Mouse (Mus musculus) hindbrain, embryonic 14.5 days (tissue): Measurements from ENCODE around the gene Smarca4. TPM values are rescaled to one million over a fixed set of nuclear protein-coding genes. Genes with fewer than 3 reads are reported as not detected.

ENCODE experiments used
- ATAC-seq: fragments of 200-750 bp; cut with Nextera tagmentation; 2 replicates; pipeline ENCODE4 v1.8.0; 2017; ENCODE audit warnings: moderate number of reproducible peaks, mild to moderate bottlenecking, moderate TSS enrichment, moderate library complexity; ENCODE audit not compliant: low FRiP score
- DNase-seq: peaks from one replicate; pipeline ENCODE4 v3.0.0-alpha.2; 2015; ENCODE audit warnings: low spot score
- H3K27ac ChIP-seq: fragments of 300-500 bp; sonication (generic); 2 replicates; pipeline ENCODE4 v1.5.1; 2014; ENCODE audit warnings: mild to moderate bottlenecking, moderate library complexity
- H3K27me3 ChIP-seq: fragments of 300-500 bp; sonication (generic); 2 replicates; pipeline ENCODE4 v1.6.1; 2014; ENCODE audit warnings: mild to moderate bottlenecking, low read length, mixed read lengths; ENCODE audit not compliant: control insufficient read depth, insufficient read depth
- H3K36me3 ChIP-seq: fragments of 300-500 bp; sonication (generic); replicated peaks from 2 replicates; pipeline ENCODE4 v1.6.1; 2014; ENCODE audit not compliant: control insufficient read depth, insufficient read depth
- H3K4me1 ChIP-seq: fragments of 300-500 bp; sonication (generic); replicated peaks from 2 replicates; pipeline ENCODE4 v1.6.1; 2014; ENCODE audit warnings: antibody characterized with exemption, low read length, mixed read lengths; ENCODE audit not compliant: control insufficient read depth, insufficient read depth
- H3K4me2 ChIP-seq: fragments of 300-500 bp; sonication (generic); replicated peaks from 2 replicates; pipeline ENCODE4 v1.6.1; 2014; ENCODE audit warnings: mild to moderate bottlenecking, moderate library complexity
- H3K4me3 ChIP-seq: fragments of 300-500 bp; sonication (generic); replicated peaks from 2 replicates; pipeline ENCODE4 v1.5.1; 2014; ENCODE audit warnings: mild to moderate bottlenecking, low read length
- H3K9ac ChIP-seq: fragments of 300-500 bp; sonication (generic); 2 replicates; pipeline ENCODE4 v1.6.1; 2014
- H3K9me3 ChIP-seq: fragments of 300-500 bp; sonication (generic); 2 replicates; pipeline ENCODE4 v1.6.1; 2016; ENCODE audit warnings: low read length; ENCODE audit not compliant: control insufficient read depth
- WGBS: fragments of 180-500 bp; shearing (Covaris S2); extraction: QIAGEN DNeasy Blood & Tissue Kit; methylation state at CpG from one replicate; pipeline ENCODE4 v1.1.7; 2014; 5-methylcytosine and 5-hydroxymethylcytosine counted together
- polyA plus RNA-seq: library from polyadenylated mRNA; unstranded; fragments of >200 nt; fragmentation: Nextera tagmentation; extraction: Ambion mirVana; gene quantifications from 2 replicates; pipeline ENCODE4 v1.2.1, GENCODE M21; 2014

Gene Smarca4
- polyA plus RNA-seq, 1 experiment from 2014 or later: 138 TPM

DNA sequence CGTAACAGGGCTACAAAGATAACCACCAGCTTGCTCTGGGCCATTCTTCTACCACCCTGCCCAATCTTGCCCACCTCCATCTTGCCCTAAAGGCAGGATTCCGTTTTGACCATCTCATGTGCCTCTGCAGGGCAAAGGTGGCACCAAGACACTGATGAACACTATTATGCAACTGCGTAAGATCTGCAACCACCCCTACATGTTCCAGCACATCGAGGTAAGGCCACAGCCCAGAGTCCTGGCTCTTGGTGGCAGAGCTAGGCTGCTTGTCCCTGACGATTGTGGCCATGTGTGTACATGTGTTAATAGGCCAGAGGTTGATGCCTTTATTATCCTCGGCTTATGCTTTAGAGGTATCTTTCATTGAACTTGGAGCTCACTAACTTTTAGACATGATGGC is 54.4 kb downstream of the Smarca4 start:
- Histone ChIP-seq H3K4me1 (no peaks in the 10 kb centered on the region), H3K9ac (no peak overlapping the region), H3K9me3 (no peaks in the 10 kb centered on the region), H3K4me2 (no peak overlapping the region), H3K27ac (no peak overlapping the region), H3K36me3 (peaks cover 100% of the 10 kb centered on the region), H3K4me3 (no peak overlapping the region), H3K27me3 (no peaks in the 10 kb centered on the region)
- DNase-seq (no peak), ATAC-seq (no peak)
- 97% methylated on average over 6 of the region's 6 CpGs for WGBS

DNA sequence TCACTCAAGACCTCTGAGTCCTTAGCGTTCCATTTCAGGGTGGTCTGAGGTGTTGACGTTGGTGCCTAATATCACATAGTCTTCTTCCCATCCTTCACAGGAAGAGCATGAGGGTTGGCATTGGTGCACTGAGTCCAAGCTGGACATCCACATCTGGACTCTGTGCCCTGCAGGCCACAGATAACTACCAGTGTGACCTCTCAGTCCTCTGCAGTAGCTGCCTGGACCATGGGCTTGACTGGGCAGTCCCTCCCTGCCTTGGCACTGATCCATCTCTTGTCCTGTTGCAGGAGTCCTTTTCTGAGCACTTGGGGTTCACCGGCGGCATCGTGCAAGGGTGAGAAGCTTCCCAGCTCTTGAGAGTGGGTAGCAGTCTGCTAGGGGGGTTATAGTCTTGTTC is 55.8 kb downstream of the Smarca4 start:
- 94% methylated on average over 5 of the region's 5 CpGs for WGBS
- H3K27me3 ChIP-seq: no peaks in the 10 kb centered on the region

DNA sequence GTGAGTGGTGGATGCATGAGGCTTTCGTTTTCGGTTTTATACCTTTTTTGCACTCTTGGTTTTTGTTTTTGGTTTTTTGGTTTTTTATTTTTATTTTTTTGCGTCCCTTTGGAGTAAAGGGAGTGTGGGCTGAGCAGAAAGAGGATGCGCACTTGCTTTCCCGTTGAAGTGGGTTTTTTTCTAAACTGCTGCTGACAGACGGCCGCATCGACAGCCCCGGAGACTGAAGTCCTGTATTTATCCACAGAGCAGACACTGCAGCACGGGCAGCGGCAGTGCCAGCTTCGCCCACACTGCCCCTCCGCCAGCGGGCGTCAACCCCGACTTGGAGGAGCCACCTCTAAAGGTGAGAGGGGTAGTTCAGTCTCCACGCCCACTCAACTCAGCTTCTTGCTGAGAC is 61.7 kb downstream of the Smarca4 start:
- Histone ChIP-seq H3K9ac (no peak overlapping the region), H3K4me2 (no peak overlapping the region), H3K27ac (no peak overlapping the region), H3K4me3 (no peak overlapping the region), H3K4me1 (no peaks in the 10 kb centered on the region), H3K27me3 (no peaks in the 10 kb centered on the region), H3K9me3 (no peaks in the 10 kb centered on the region), H3K36me3 (peaks cover 93% of the 10 kb centered on the region)
- DNase-seq (no peak), ATAC-seq (no peak)
- WGBS: 98% methylated on average over 17 of the region's 17 CpGs

More for the DNA sequence above, 55.8 kb downstream of the Smarca4 start:
- Histone ChIP-seq H3K4me2 (no peak overlapping the region), H3K9me3 (no peaks in the 10 kb centered on the region), H3K36me3 (peaks cover 100% of the 10 kb centered on the region), H3K27ac (no peak overlapping the region), H3K4me3 (no peak overlapping the region), H3K4me1 (no peaks in the 10 kb centered on the region), H3K9ac (no peak overlapping the region)
- ATAC-seq (no peak), DNase-seq (no peak)

DNA sequence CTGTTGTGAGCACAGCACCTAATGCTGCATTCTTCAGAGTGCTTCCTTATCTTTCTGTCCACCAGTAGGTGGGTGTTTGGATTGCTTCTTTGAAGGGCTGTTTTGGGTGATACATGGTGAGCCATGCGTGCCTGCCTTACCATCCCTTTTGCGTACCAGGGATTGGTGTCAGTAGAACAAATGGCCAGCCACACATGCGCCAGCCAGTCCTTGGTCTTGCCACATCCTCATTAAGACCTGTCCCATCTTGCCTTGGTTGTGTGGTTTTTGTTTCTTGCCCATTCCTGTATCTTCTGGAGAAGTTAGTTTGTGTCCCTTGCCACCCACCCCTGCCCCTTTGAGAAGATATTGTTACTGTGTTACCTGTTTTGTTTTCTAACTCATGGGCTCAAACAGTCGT is 64.5 kb downstream of the Smarca4 start:
- DNase-seq (no peak), ATAC-seq (no peak)
- Histone ChIP-seq H3K4me3 (no peak overlapping the region), H3K27me3 (no peaks in the 10 kb centered on the region), H3K9me3 (no peaks in the 10 kb centered on the region), H3K4me2 (no peak overlapping the region), H3K4me1 (no peaks in the 10 kb centered on the region), H3K9ac (no peak overlapping the region), H3K27ac (no peak overlapping the region), H3K36me3 (peaks cover 93% of the 10 kb centered on the region)
- 94% methylated on average over 4 of the region's 4 CpGs for WGBS

DNA sequence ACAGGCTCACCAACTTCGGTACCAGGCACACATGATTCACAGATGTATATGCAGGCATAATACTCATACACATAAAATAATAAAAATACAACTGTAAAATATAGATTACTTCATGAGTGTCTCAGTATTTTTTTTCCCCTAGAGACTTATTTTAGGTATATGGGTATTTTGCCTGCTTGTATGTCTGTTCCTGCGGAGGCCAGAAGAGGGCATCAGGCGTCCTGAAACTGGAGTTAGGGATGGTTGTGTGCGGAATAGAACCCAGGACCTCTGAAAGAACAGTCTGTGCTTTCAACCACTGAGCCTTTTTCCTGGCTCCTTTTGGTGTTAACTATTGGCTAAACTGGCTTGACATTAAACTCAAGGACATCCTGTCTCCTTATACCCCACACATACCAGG is 66.9 kb downstream of the Smarca4 start:
- Histone ChIP-seq H3K4me3 (no peak overlapping the region), H3K9ac (no peak overlapping the region), H3K27ac (no peak overlapping the region), H3K36me3 (peaks cover 92% of the 10 kb centered on the region), H3K27me3 (no peaks in the 10 kb centered on the region), H3K4me1 (no peaks in the 10 kb centered on the region), H3K4me2 (no peak overlapping the region), H3K9me3 (no peaks in the 10 kb centered on the region)
- no peak for ATAC-seq
- WGBS: 95% methylated on average over 4 of the region's 4 CpGs
- no peak for DNase-seq

DNA sequence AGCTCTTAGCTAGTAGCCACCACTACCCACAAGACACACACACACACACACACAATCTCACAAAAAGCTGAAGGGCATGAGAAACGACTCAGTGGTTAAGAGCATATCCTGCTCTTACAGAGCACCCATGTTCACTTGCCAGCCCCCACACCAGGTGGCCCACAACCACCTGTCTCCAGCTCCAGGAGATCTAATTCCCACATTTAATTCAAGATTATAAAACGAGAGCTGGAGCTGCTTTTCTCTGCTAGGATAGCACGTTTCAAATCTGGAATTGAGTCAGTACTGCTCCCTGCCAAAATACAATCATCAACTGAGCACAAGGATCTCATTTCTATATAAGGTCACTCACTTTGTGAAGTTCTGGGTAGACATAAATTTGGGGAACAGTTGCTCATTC is 67.9 kb downstream of the Smarca4 start:
- H3K4me2 ChIP-seq: no peak overlapping the region
- H3K4me1 ChIP-seq: no peaks in the 10 kb centered on the region
- no peak for ATAC-seq
- no peak overlapping the region for H3K27ac ChIP-seq
- no peaks in the 10 kb centered on the region for H3K27me3 ChIP-seq
- no peaks in the 10 kb centered on the region for H3K9me3 ChIP-seq
- 86% methylated on average over 3 of the region's 3 CpGs for WGBS
- no peak overlapping the region for H3K9ac ChIP-seq
- peaks cover 92% of the 10 kb centered on the region for H3K36me3 ChIP-seq
- no peak overlapping the region for H3K4me3 ChIP-seq
- DNase-seq: no peak

DNA sequence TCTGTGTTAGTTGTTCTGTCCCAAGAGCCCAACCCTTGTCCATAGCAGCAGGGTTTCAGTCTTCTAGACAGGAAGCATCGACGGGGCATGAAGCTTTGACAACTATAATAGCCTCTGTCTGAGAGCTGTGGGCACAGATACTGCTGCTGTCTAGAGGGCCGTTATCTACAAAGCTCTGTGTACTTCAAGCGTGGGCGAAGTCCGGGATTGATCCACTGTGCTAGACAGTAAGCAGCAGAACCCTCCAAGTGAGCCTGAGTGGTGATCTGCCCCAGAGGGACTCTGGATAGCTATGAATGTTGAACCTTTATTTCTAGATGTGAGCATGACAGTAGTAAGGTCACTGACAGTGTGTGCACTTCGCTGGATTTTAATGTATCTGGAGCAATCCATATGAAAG is 72.6 kb downstream of the Smarca4 start:
- ATAC-seq: no peak
- H3K27ac ChIP-seq: no peak overlapping the region
- H3K9me3 ChIP-seq: no peaks in the 10 kb centered on the region
- no peaks in the 10 kb centered on the region for H3K4me1 ChIP-seq
- H3K9ac ChIP-seq: no peak overlapping the region
- 88% methylated on average over 7 of the region's 7 CpGs for WGBS
- DNase-seq: no peak
- peaks cover 98% of the 10 kb centered on the region for H3K36me3 ChIP-seq
- H3K4me3 ChIP-seq: no peak overlapping the region
- H3K27me3 ChIP-seq: no peaks in the 10 kb centered on the region
- no peak overlapping the region for H3K4me2 ChIP-seq

DNA sequence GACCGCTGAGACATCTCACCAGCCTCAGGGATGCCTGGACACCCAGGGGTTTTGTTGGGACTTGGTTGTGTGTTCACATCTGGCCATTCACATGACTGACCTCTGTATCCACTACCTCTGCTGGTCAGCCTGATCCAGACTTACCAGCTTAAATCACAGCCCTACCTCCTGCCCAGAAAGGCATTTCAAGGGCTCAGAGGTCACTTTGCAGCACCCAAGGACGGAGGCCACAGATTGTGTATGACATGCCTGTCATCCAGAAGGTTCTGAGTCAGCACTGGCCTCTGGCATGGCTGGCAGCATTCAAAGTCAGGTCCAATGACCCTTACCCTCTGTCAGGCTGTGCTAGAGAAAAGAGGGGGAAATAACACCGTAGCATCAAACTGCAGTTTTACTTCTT is 74.1 kb downstream of the Smarca4 start:
- WGBS: 87% methylated on average over 3 of the region's 3 CpGs
- H3K9me3 ChIP-seq: no peaks in the 10 kb centered on the region

DNA sequence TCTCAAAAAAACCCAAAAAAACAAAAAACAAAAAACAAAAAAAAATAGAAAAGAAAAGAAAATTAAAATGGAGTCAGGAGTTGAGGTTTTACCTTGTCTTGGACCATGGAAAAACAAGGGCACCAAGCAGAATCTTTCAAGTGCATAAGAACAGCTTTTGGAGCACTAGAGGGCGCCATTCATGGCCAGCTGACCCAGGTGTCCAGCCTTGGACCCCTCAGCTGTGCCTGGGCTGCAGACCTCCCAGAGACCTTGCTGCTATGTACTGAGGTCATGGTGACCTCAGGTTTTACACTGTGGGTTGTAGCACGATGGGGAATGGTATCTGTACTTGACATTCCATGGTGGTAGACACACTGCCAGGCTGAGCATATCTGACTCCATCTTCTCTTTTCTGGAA is 75.9 kb downstream of the Smarca4 start:
- H3K9ac ChIP-seq: no peak overlapping the region
- no peaks in the 10 kb centered on the region for H3K27me3 ChIP-seq
- no peaks in the 10 kb centered on the region for H3K9me3 ChIP-seq
- H3K4me2 ChIP-seq: no peak overlapping the region
- DNase-seq (peak; percentile 36), ATAC-seq (no peak)
- 60% methylated on average over 2 of the region's 2 CpGs for WGBS
- H3K27ac ChIP-seq: no peak overlapping the region
- peaks cover 97% of the 10 kb centered on the region for H3K36me3 ChIP-seq
- H3K4me3 ChIP-seq: no peak overlapping the region
- H3K4me1 ChIP-seq: no peaks in the 10 kb centered on the region

More for the DNA sequence above, 74.1 kb downstream of the Smarca4 start:
- Histone ChIP-seq H3K36me3 (peaks cover 98% of the 10 kb centered on the region), H3K9ac (no peak overlapping the region), H3K4me2 (no peak overlapping the region), H3K4me3 (no peak overlapping the region), H3K4me1 (no peaks in the 10 kb centered on the region), H3K27ac (no peak overlapping the region), H3K27me3 (no peaks in the 10 kb centered on the region)
- DNase-seq (no peak), ATAC-seq (no peak)

DNA sequence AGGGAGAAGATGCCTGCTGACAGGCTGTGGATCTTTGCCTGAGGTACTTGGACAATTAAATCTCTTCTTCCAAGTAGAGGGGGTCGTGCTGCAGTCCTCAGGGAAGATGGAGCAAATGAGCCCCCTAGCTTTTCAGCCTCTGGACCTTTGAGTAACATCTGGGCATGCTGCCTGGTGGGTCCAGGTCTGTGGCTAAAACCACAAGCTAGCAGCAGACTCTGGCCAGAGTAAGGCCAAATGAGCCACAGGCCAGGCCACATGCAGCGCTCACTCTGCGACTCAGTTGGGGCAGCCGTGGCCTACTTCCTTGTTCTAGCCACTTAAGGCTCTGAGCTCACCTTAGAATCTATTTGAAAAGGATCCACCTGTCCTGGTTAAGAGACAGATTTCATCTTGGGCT is 76.5 kb downstream of the Smarca4 start:
- no peaks in the 10 kb centered on the region for H3K9me3 ChIP-seq
- no peak for DNase-seq
- no peak overlapping the region for H3K4me3 ChIP-seq
- H3K9ac ChIP-seq: no peak overlapping the region
- 95% methylated on average over 4 of the region's 4 CpGs for WGBS
- ATAC-seq: no peak
- H3K27ac ChIP-seq: no peak overlapping the region
- peaks cover 97% of the 10 kb centered on the region for H3K36me3 ChIP-seq
- H3K4me1 ChIP-seq: no peaks in the 10 kb centered on the region
- no peak overlapping the region for H3K4me2 ChIP-seq
- H3K27me3 ChIP-seq: no peaks in the 10 kb centered on the region
